Mouse (Mus musculus) bone marrow, adult 2 months (tissue): ENCODE data around the gene Jmjd6. TPM values are rescaled to one million over a fixed set of nuclear protein-coding genes. Genes with fewer than 3 reads are reported as not detected.

Source experiments
- H3K27ac ChIP-seq: fragments of 200-500 bp; 2 replicates; pipeline ENCODE4 v1.5.1; 2012; ENCODE audit warnings: low read depth, mild to moderate bottlenecking, control low read depth, inconsistent platforms, low read length; ENCODE audit not compliant: control insufficient read depth, poor library complexity, insufficient read depth
- H3K4me1 ChIP-seq: fragments of 200-500 bp; 2 replicates; pipeline ENCODE4 v1.6.1; 2011; ENCODE audit warnings: low read length; ENCODE audit not compliant: control insufficient read depth, insufficient read depth
- H3K4me3 ChIP-seq: fragments of 200-500 bp; replicated peaks from 2 replicates; pipeline ENCODE3; 2011; ENCODE audit warnings: mild to moderate bottlenecking, low read depth, low read length, control low read depth; ENCODE audit not compliant: control insufficient read depth
- CTCF ChIP-seq: fragments of 200-500 bp; IDR thresholded peaks from 2 replicates; pipeline ENCODE4 v1.5.1; 2011; ENCODE audit warnings: low read length, control low read depth; ENCODE audit not compliant: control insufficient read depth, insufficient read depth
- POLR2A ChIP-seq: fragments of 200-500 bp; IDR thresholded peaks from 2 replicates; pipeline ENCODE4 v1.6.1; 2011; ENCODE audit warnings: low read depth, mild to moderate bottlenecking, control low read depth, low read length, borderline replicate concordance; ENCODE audit not compliant: control insufficient read depth
- WGBS: fragments of 180-500 bp; shearing (Covaris S2); methylation state at CpG from one replicate; pipeline ENCODE4 v1.1.7; 2018; 5-methylcytosine and 5-hydroxymethylcytosine counted together
- polyA plus RNA-seq: library from polyadenylated mRNA; stranded (reverse); fragments of >200 nt; gene quantifications from 2 replicates; pipeline ENCODE4 v1.2.4, GENCODE M21; 2011; ENCODE audit warnings: low replicate concordance; ENCODE audit not compliant: missing spikeins, insufficient read depth, insufficient read length

Jmjd6 gene
- polyA plus RNA-seq, result 17.3 and 41.8 TPM in 2 replicates

DNA sequence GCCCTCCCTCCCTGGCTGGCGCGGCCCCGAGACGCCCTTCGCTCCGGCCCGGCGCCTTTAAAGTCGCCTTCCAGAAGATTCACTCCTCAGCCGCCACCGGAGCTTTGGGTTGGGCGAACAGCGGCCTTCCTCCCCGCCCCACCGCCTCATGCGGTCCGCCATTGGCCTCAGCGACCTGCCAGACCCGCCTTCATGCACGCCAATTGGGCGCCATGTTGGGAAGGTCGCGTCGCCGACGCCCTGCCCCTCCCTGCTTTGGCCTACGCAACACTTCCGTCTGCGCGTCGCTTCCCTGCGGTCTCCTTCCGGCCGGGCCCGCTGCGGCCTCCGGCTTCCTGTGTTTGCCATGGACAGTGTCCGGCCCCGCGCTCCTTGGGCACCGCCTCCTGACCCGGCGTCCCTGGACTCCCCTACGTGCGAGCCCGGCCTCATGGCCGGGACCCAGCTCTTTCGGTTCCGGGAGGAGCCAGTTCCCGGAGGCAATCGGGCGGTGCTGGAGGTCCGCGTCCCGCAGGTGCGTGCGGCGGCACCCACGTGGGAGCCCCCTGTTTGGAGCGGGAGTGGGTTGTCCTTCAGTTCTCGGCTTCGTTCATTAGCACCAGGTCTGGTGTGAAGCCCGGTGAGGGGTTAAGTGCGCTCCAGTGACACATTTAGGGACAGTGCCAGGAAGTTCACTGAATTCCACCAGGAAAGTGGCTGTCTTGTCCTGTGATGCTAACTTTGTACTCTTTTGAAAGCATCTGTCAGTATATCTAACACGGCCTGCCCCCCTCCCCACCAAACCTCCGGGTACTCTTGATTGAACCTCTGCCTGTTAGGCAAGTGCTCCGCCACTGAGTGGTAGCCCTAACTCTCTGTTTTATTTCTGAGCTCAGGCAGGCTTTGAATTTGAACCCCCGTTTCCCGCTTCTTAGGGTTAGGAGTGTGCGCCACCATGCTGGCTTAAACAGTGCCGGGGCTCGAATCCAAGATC is at the start of gene Jmjd6, which contains the start of gene Mettl23:
TSS of gene Jmjd6 (minus strand) at position 189 of the 973 bp plus-strand sequence.
TSS of gene Mettl23 (plus strand) at position 18 of the 973 bp plus-strand sequence.
- Histone ChIP-seq H3K27ac (peak within 1 kb of the TSS; percentile 95), H3K4me3 (peak within 1 kb of the TSS; percentile 97), H3K4me1 (peaks cover 1% of the 10 kb centered on the region; the same call in 1 of the 2 replicates)
- under 1% methylated on average over 72 of the region's 72 CpGs for WGBS
- TF ChIP-seq POLR2A (no peak; the same call in 1 of the 2 replicates), CTCF (no peak)

DNA sequence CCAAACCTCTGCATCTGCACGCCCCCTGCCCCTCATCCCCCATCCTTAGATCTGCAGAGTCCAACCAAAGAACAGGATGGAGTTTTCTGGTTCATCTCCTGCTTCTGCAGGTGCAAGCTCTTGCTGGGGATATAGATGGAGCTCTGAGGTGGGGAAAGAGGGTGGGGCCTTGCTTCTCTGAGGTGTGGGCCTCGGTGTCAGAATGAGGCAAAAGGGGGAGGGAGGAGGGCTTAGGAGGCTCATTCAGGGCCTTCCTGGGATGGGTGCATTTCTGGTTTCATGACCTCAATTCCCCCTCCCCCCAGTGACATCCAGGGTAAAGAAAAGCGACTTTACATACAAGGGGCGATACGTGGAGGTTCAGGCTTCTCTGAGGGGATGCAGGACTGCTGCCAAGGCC is 43.9 kb upstream of the Jmjd6 start:
- 81% methylated on average over 5 of the region's 5 CpGs for whole genome bisulfite sequencing
- no peak for TF ChIP-seq POLR2A
- no peak for TF ChIP-seq CTCF
- H3K27ac ChIP-seq, result no peak overlapping the region

DNA sequence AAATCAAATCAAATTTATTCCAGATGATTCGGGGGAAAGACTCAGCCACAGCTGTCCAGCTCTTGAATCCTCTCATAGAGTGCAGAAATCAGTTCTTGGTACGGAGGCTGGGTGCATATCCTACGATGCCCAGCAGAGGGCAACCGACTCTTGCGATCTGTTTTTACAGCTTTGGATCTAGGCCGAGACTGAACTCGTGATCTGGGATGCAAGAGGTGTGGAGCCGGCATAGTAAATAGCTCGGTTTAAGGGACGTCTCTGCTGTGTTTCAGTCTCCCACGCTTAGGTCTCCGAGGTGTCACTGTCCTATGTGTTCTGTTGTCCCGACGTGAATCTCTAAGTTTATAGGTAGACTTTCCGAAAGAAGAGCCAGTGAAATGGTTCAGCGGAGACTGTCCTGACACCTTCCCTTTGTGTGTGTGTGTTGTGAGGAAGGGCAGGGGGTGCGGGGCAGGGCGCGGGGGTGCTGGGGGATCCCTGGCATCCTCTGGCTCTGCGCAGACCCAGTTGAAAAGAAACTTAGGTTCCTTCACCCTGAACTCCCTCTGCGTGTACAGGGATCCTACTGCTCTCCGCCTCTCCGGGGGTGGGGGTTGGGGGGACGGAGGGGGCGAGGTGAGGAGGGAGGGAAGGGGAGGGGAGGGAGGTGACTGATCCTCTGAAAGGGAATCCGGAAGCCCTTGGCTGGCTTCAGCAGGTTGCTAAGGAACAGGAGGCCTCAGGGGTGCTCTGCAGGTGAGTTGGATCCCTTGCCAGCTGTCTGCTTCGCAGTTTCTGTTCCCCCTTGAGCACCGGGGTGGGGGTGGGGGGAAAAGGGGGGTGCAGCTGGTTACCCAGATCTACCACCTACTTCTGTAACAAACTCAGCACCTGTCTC is 42.3 kb upstream of the Jmjd6 start:
- TF ChIP-seq POLR2A, result no peak
- TF ChIP-seq CTCF, result peak; percentile 82
- no peak overlapping the region for H3K27ac ChIP-seq
- H3K4me1 ChIP-seq, result no peaks in the 10 kb centered on the region; the same call in 1 of the 2 replicates
- no peak overlapping the region for H3K4me3 ChIP-seq
- WGBS, result 5% methylated on average over 28 of the region's 28 CpGs

More for the DNA sequence above, 43.9 kb upstream of the Jmjd6 start:
- H3K4me1 ChIP-seq, result no peaks in the 10 kb centered on the region; the same call in 1 of the 2 replicates
- no peak overlapping the region for H3K4me3 ChIP-seq

DNA sequence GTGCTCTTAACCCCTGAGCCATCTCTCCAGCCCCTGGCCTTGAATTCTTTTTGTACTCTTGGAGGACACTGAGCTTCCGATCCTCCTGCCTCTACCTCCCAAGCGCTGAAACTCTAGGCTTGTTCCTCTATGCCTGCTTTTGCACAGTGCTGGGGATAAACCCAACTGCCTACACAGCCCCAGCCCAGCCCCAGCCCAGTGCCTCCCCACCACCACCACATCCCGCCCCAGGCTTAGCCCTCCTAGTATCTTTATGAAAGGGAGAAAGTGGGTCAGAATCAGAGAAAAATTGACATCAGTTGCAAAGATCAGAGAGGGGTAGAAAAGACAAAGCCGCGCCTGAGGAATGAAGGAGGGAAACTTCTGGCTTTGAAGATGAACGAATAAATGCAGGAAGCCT is 40.8 kb upstream of the Jmjd6 start:
- Histone ChIP-seq H3K4me1 (no peaks in the 10 kb centered on the region; the same call in 1 of the 2 replicates), H3K27ac (no peak overlapping the region), H3K4me3 (no peak overlapping the region)
- WGBS, result 82% methylated on average over 6 of the region's 6 CpGs
- TF ChIP-seq CTCF (no peak), POLR2A (no peak)

DNA sequence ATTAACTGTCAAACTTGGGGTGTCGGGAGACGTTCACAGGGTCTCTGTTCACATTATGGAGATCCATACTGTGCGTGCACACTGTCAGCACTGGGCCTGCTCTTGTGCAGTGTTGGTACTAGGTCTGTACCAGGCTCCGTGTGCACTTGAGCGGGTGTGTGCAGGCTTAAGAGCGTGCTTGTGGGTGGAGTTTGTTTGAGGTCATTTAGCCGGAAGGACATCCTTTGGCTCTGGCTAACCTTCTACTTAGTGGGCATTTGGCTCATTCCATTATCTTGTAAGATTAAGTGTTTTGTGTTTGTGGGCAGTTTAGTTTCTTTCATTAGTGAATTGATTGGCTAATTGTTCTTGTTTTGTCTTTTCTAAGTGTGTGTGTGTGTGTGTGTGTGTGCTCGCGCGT is 39.2 kb upstream of the Jmjd6 start:
- TF ChIP-seq CTCF, result no peak
- no peak for TF ChIP-seq POLR2A
- 91% methylated on average over 10 of the region's 10 CpGs for WGBS
- Histone ChIP-seq H3K4me1 (no peaks in the 10 kb centered on the region; the same call in 1 of the 2 replicates), H3K4me3 (no peak overlapping the region), H3K27ac (no peak overlapping the region)

DNA sequence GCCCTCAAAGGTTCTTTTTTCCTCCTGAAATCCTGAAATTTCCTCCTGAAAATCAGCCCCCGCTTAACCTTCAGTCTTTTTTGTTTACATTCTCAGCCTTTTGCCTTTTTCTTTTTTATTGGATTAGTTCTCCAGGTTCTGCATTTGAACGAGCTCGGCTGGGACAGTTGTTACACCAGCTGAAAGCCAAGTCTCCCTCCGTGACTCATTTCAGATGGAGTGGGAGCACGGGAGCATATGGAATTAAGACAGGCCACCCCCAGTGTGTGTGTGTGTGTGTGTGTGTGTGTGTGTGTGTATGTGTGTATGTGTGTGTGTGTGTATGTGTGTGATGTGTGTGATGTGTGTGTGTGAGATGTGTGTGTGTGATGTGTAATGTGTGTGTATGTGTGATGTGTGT is 38.2 kb upstream of the Jmjd6 start:
- no peak for TF ChIP-seq CTCF
- TF ChIP-seq POLR2A, result no peak
- WGBS, result 86% methylated on average over 5 of the region's 5 CpGs
- H3K4me1 ChIP-seq, result no peaks in the 10 kb centered on the region; the same call in 1 of the 2 replicates
- no peak overlapping the region for H3K27ac ChIP-seq
- H3K4me3 ChIP-seq, result no peak overlapping the region

DNA sequence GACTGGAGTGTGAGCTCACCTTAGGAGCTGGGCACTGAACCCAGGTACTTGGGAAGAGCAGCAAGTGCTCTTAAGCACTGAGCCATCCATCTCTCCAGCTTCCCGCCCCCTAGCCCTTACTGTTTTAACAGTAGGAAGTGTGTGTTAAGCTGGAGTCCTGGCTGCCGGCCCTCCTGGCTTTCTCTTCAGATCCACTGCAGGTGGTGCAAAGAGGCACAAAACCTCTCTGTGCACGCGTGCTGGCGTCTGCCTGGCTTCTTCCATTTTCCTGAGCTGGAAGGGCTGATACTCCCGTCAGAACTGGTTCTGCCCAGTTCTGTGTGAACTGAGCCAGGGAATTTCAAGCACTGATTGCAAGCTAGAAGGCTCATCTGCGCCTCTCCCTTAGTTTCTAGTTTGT is 37.6 kb upstream of the Jmjd6 start:
- H3K4me3 ChIP-seq, result no peak overlapping the region
- H3K27ac ChIP-seq, result no peak overlapping the region; the same call in 1 of the 2 replicates
- 74% methylated on average over 7 of the region's 7 CpGs for WGBS
- TF ChIP-seq POLR2A (no peak), CTCF (no peak)
- no peaks in the 10 kb centered on the region for H3K4me1 ChIP-seq
